Mouse (Mus musculus) erythroblast, embryonic 14.5 days (primary cell): ENCODE results near the gene Ppp4r1.

Experiments used
- GATA1 ChIP-seq: IDR thresholded peaks from 2 replicates; pipeline ENCODE4 v1.6.1; 2012; ENCODE audit warnings: low read length, inconsistent platforms, mixed read lengths
- TAL1 ChIP-seq: IDR thresholded peaks from 3 replicates; pipeline ENCODE4 v1.6.1; 2012; ENCODE audit warnings: low read length, inconsistent platforms, mixed read lengths

DNA sequence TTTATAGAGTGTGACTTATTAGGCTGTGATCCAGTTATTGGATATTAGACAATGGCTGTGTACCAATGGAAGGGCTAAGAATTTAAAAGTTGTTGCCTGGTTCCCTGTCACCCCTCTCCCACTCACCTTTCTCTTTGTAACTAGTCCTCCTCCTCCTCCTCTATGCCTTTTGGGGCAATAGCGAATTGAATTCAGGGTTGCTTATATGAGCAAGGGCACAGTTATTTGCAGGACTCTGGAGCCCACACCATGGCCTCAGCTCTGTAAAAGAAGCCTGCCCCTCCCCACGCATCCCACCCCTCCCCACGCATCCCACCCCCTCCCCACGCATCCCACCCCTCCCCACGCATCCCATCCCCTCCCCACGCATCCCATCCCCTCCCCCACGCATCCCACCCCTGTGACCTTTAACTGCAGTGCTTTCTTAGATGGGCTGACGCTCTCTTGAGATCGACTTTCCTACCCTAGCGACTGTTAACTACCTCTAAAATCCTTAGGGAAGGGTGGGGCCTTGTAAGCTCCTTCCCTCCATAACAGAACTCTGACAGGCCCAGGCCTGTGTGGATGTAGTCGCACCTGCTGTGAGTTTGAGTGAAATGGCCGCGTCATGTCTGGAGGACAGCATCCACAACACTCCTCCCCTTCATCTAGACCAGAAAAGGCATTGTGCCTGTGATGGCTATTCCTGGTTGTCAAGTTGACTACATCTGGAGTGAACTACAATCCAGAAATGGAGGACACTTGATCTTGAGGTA, 11.9 kb downstream of the Ppp4r1 start:
- TF ChIP-seq TAL1 (no peak), GATA1 (no peak)
